Mouse (Mus musculus) erythroid progenitor cell, adult 5-6 weeks (primary cell): ENCODE results near the gene Dusp14. TPM values are rescaled to one million over a fixed set of nuclear protein-coding genes. Genes with fewer than 3 reads are reported as not detected.

Experiments
- ATAC-seq: replicated peaks from 2 replicates; pipeline ENCODE4 v1.8.0; 2016; ENCODE audit warnings: moderate number of reproducible peaks, mild to moderate bottlenecking, moderate TSS enrichment, inconsistent platforms; ENCODE audit not compliant: poor library complexity, low FRiP score, severe bottlenecking
- total RNA-seq, 2 experiments: library from RNA; stranded (forward) in 1 of 2; stranded (reverse) in 1 of 2; fragments of 150-400 nt in 1 of 2; fragments of 186-747, 209-891 nt in 1 of 2; gene quantifications; 2 replicates each; pipeline versions ENCODE4 v1.2.3 to v1.2.4; 2015 to 2017; ENCODE audit warnings: low replicate concordance in 2 of 2

Gene Dusp14
- total RNA-seq, 2 experiments from 2014 or later: not detected

DNA sequence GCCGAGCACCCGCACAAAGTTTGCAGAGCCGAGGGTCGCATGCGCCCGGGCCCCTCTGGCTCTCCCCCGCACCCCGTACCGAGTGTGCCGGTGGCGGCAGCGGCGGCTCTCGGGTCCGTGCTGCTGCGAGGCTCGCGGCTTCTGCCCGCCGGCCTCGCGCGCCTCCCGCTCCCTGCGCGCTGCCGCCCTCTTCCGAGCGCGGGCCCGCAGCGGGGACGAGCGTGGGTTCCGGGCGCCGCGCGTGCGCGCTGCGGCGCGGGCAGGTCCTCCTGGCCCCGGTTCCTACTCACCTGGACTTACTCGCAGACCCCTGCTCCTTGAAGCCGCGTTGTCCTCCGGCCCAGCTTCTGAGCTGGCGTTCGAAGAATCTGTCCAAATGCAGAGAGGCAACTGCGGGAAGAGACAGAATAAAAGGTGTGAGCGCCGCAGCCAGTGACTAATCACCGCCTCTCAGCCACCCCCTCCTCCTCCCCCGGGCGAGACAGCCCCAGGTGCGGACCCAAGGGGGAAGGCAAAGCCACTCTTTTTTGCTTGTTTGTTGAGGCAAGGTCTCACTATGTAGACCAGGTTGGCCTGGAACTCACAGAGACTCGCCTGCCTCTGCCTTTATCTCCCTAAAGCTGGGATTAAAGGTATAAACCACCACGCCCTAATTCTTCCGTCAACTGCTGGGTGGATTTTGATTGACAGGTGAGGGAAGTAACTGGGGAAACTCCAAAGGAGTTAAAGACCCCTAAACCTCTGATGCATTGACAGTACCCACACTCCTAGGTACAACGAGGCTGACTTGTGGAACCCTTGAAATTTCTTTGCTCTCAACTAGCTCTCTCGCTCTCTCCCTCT is 649 bp downstream of the Dusp14 start:
- ATAC-seq: no peak

DNA sequence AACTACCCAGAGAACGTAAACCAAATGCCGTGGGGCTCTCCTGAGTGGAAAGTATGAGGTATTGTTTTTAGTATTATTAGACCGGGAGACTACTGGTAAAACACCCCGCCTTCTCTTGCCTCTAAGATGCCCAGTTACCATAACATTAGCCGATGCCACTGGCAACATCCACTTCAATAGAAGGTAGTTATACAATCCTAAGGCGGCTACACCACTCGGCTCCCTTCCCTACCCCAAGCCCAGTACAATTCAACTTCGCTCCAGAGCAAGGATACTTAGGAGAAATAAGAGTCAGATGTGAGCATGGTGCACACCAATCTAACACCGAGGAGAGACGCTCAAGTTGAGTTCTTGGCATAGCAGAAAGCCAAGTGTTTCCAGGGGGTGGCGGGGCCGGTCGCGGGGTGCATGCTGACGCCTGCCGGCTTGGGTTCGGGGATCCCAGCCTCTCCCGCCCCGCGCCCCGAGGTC is 1.3 kb downstream of the Dusp14 start:
- ATAC-seq: no peak

DNA sequence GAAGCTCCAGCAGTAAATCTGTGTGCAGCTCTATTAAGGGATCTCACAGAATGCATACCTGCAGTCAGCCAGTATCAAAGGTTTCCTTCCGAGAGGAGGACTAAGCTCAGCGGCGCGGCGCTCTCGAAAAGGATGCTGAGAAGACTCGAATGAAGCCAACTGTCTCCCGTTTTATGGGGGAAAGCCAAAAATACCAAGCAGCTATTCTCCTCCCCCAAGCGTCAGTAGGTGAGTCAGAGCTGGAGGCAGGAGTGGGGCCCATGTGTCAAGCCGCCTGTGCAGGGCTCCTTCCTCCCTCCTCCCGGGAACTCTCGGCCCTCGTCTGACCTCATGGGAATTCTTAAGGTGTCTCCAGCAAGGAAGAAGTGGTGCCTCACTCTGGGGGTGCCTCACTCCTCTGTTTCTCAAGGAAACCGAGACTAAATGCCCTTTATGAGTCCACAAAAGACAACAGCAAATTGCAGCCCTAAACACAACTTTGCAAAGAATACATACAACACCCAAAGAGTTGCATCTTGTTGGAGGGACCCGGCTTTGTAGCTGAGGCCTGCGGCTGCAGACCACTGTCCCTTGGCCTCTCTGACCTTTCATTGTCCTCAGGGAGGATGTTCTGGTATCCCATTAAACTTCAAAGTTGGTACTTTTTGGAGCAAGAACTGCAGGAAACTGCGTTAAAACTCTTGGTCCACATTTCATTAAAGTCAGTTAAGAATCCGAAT is 2.0 kb downstream of the Dusp14 start:
- ATAC-seq: no peak

DNA sequence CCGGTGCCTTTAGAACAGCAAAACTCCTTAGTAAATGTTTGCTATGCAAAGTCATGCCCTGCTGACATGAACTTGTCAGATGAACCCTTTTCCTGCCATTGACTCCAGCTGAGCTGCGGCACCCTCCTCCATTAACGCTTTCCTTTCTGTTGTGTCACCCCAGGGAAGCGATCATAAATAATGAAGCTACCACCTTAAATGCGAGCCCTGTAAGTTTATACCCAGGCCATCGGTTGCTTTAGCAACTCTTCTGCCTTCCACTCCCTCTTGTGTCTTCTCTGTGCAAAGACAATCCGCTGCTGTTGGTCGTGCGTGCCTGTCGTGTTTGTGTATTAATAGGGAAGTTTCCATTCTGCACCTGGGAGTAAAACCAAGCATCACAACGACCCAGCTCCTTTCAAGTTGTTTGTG is 3.0 kb downstream of the Dusp14 start:
- ATAC-seq: no peak

DNA sequence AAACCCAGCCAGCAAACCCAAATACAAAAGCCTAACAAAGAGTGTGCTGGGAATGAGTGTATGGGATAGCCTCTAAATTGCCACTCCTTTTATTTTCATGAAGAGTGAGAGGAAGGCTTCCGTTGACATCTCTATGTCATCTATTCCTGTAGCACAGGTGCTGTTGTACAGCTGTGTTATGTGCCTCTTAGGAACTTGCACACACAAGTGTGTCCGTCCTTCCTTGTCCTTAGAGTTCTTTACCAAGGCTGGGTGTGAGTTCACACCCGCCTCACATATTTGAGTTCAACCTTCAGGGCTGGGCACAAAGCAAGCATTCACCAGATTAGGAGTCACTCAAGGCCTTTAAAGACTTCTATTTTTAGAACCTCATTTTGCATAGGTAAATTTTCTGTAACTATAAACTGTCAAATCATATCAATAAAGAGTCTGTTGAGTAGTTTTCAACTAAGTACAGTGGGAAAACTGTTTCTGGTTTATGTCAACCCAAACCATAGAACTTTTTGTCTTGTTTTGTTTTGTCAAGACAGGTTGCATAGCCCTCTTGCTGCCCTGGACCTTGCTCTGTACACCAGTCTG is 5.3 kb downstream of the Dusp14 start:
- ATAC-seq: no peak

DNA sequence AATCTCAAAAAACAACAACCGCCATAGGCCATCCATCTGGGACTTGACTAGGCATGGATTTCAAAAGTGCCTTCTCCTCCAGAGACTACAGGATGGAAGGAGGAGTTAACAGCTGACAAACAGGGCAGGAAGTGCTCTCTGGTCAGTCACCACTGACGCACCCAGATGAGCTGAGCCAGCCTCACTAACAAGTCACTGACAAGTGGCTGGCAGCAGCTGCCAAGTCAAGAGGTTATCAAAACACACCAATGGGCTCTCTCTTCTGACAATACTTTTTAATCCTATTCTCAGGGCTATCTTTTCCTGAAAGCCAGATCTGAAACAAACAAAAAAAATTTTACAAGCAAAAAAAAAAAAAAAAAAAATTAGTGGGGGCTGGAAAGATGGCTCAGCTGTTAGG is 6.3 kb downstream of the Dusp14 start:
- no peak for ATAC-seq

DNA sequence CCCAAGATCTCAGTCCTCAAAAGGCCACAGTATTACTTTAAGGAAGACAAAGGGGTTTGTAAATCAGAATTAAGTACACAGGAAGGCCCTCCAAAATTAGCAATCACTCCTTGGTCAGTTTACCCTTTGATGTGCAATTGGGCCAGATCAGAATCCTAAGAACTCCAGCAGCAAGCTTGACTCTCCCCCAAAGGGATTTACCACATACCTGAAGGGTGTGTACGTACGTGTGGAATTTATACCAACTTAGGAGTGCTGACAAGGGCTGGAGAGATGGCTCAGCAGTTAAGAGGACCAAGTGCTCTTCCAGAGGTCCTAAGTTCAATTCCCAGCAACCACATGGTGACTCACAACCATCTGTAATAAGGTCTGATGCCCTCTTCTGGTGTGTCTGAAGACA is 7.2 kb downstream of the Dusp14 start:
- no peak for ATAC-seq

DNA sequence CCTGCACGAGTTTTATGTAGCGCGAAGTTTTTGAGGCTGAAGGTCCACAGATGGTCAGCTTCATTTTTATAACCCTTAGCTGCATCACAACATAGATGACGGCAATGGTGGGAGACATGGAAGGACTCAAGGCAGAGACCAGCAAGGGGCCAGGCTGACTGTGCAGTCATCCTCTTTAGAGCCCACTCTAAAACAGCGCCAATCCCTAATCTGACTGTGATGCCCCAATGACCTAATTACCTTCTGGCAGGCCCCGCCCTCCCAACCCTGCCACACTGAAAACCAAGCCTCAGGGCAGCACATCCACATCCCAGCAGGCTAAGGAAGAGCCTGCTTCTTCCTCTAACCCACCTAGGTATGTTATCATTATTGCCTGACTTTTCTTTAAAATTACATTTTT is 8.4 kb downstream of the Dusp14 start:
- ATAC-seq: no peak

DNA sequence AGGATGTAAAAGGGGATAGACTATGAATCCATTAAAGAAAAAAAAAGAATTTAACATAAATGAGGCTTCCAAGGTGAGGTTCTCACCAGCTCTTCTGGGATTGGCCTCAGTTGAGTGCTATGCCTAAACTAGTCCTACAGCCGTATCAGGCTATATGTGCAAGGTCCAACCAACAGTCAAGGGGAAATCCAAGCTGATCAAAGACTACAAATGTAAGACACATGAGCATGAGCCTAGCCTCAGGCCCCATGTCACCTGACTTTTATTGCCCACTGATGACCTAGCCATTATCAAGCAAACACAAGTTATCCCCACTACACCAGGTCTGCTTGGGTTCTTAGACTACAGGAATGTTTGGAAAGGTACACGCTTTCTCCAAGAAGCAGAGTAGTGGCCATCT is 9.3 kb downstream of the Dusp14 start:
- ATAC-seq: no peak

DNA sequence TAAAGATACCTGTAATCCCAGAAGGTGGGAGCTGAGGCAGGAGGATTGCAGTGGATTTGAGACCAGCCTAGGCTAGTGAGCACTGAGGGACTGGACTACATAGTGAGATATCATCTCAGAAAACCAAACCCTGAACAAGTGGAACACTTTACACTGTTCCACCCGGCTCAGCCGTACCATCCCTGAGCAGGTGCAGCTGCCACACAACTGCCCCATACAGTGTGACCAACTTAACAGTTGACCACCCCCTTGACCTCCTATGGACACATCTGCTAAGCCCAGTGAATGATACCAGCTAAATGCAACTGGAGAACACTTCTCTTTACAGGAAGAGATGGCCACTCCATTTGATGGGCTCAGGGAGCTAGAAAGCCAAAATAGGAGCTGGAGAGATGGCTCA is 11.6 kb downstream of the Dusp14 start:
- no peak for ATAC-seq

DNA sequence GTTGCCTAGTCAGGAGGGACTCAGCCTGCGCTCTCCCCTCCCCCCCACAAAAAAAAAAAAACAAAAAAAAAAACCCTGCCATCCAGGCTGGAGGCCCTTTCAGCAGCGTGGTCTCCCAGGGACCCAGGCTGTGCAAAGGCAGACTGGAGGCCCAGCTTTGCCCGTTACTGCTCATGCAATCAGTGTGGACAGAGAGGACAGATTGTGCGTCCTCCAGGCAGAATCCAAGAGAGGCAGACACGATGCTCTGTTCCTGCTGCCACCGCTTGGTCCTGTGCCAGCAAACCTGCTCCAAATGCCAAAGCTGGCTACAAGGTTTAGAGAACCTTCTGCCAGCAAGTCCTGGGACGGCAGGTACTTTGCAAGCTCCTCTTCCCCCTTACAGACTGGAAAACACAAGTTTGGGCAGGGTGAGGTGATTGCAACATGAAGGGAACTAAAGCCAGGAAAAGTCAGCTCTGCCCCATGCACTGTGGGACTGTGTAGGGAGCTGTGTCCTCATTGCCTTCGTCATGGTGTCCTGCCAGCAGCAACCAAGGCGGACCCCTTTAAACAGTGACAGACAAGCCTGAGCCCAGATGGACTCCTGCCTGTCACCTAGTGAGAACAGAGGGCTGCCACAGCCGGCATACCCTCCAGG is 15.4 kb downstream of the Dusp14 start:
- no peak for ATAC-seq

DNA sequence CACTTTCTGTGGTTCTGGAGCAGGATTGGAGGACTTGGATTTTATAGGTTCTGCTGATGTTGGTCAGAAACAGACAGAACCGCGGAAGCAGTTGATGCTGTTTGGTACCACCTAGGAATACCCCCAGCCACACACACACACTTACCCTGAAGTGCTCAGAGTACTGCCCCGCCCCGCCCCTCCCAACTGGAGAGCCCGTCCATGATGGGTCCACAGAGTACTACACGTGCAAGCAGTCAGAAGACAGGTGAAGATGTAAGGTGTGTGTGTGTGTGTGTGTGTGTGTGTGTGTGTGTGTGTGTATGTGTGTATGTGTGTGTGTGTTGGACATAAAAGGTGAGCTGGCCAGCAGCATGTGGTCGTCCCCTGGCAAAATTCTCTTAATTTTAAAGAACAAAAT is 16.0 kb downstream of the Dusp14 start:
- no peak for ATAC-seq

DNA sequence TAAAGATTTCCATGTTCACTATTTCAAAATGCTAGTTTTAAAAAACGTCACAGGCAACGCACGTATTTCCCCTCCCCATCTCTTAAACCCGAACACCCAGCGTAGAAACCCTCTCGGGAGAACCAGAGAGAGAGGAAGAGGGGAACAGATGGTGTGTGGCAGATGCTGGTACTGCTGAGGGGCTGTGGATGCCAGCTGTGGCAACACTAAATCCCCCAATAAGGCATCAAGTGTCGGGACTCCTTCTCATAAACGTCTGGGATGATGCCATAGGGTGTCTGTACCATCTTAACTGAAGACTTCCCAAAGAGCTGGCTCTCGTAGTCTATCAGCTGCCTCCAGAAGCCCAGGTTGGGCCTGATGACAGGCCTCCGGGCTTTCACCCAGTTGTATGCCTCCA is 20.6 kb downstream of the Dusp14 start:
- no peak for ATAC-seq

DNA sequence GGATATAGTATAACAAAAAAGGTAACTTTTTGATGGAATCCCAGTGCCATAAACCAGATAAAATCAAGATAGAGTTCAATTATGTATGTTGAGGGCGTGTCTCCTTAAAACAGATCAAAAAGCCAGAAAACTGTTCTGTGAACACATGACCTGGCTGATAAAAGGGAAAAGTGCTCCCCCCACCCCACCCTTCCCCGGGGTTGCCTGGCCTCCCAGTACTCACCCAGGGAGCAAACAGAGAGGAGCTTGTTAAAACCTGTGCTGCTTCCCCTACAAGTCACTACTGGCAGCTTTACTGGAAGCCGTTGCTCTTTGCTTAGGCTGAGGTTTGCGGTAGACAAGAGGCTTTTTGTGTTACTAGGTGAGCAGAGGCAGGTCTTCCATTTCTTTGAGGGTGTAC is 21.8 kb downstream of the Dusp14 start:
- ATAC-seq: no peak

DNA sequence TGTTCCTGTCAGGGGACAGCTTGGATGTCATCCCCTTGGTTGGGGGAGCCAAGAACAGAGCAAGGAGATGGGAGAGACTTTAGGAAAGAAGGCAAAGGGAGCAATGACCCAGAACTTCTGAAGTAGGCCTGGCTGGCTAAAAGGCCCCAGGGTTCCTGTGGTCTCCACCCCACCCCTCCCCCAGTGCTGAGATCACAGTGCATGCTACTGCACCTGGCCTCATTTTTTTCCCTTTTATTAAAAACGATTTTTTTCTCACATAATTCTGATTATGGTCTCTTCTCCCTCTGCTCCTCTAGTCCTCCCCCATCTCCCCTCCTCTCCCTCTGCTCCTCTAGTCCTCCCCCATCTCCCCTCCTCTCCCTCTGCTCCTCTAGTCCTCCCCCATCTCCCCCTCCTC is 24.1 kb downstream of the Dusp14 start:
- ATAC-seq: no peak

DNA sequence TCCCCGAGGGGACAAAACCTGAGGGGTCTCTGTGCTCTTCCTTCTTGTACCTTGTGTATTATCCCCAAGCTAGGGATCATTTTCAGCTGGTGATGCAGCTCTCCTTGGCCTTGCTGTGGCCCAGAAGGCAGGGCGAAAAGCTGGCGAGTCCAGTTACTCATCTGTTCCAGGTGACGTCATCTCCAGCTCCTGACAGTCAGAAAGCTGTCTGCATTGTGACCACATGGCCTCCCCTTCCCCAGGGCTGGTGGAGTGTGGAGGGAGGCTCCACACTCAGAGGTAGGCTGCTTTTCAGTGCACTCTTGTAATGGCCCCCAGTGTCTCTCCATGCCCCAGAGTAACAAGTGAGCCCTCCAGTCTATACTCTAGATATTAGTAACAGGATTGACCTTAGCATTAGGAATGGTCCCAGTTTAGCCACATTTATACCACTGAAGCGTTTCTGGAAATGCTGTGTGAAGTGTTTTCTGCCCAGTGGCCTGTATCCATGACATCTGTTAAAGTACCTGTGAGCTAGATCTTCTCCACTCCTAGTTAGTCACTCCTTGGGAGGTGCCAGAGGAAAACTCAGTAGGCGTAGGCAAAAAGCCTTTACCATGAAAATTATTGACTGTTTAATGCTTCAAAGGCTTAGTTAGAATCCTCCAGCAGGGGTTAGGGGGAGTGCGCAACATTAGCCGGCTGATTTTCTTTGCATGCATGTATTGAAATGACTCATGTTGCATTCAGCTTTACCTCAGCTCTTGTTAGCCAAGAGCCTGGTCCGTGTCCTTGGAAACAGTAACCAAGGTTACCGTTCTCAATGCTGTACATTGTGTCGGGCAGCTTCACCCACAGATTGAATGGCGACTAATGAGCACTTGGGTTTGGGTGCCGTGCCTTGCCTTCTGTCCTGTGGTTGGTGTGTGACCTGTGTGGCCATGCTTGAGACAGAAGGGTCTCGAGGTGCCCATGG is 26.0 kb downstream of the Dusp14 start:
- no peak for ATAC-seq

DNA sequence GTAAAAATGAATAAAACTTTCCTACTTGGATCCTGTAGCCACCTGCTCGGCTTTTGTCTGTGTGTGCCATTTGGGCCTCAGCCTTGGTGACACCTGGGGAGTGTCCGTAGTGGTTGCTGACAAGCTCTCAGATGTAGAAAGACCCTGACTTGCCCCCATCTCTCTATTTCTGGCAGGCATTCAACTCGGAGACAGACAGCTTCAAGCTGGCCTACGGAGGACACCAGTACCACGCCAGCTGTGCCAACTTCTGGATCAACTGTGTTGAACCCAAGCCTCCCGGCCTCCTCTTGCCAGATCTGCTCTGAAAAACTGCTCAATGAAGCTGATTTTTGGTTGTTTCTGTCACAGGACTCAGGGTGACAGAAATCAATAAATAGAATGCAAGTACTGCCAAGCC is 28.4 kb downstream of the Dusp14 start:
- no peak for ATAC-seq

DNA sequence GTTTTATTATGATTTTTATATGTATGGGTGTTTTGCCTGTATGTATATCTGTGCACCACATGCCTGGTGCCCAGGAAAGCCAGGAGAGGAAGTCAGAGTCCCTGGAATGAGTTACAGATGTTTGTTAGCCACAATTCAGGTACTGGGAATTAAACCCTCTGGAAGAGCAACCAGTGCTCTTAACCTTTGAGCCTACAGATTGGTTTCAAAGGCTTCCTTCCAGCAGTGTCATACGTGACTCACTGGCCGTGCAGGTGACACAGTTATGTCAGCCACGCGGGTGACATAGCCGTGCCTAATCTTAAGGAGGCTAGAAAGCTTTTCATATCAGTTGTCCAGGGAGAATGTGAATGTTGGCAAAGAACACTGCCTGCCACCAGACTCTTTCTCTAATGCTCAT is 35.4 kb downstream of the Dusp14 start:
- no peak for ATAC-seq

DNA sequence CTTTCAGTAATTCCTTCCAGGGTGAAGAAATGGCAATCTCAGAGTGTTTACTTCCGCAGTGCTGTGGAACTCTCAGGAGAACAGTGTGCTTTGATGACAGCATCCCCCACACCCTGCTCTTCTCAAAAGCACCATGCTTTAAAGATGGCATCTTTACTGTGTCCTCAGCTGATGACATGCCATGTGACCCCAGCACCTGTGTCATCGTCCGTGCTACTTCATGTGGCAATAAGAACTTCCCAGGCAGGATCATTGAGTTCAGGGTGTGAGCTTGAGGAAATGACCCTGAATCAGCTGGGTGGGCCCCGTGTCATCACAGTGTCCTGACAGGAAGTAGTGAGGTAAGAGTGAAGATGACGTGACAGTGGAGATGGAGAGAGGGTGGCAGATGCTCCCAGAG is 36.5 kb downstream of the Dusp14 start:
- ATAC-seq: no peak
